Mouse (Mus musculus): Measurements from ENCODE around the gene Ccdc167. TPM values are rescaled to one million over a fixed set of nuclear protein-coding genes. Genes with fewer than 3 reads are reported as not detected.

Ccdc167 gene
- polyA plus RNA-seq, 1 experiment: 7.7 TPM

DNA sequence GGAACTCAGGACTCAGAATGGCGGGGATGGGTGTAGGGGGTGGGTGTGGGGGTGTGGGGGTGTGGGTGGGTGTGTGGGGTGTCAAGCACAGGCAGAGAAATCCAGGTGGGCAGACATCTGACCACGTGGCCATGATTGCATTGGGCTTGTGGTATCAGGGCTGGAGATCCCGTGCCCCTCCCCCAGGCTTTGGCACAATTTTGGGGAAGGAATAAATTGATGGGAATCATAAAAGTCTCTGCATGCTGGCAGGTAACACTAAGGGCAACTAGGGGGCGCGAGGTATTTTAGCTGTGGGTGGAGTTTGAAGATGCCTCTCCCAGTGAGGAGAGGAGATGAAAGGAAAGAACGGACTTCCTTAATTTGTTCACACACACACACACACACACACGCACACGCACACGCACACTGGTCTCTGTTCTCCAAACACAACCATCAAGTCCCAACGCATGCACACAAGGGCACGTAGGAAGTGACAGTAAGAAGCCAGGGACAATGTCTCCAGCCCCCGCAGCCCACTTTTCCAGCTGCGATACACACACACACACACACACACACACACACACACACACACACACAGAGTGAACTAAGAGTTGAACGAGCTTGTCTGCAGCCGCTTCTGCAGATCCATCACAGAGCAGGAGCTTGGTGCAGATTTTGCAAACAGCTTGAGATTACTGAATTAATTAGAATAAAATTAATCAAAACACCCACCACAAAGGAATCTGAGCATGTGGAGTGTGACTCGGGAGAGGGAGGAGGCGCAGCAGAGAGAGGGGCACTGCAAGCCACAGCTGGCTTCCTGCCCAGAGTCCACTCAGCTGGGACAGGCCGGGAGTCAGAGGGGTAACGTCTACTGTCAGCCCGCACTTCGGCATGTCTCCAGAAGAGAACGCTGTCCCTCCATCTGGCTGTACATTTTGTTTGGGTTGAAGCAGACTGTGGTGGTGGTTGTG lies 21.3 kb upstream of the Ccdc167 start:
- H3K4me3 ChIP-seq (replicated peaks; ENCODE audit: extremely low read depth, low read depth, low read length): no peak overlapping the region
- DNase-seq: no peak
- no peaks in the 10 kb centered on the region for H3K4me1 ChIP-seq (ENCODE audit: control insufficient read depth, insufficient read depth, low read length)
- 18% methylated on average over 22 of the region's 22 CpGs for WGBS
- no peak for TF ChIP-seq POLR2A (IDR thresholded peaks at IDR 0.05; ENCODE audit: borderline replicate concordance, extremely low read depth, low read depth, low read length)
- no peak for TF ChIP-seq CTCF (IDR thresholded peaks at IDR 0.05; ENCODE audit: insufficient read depth, low read length)

DNA sequence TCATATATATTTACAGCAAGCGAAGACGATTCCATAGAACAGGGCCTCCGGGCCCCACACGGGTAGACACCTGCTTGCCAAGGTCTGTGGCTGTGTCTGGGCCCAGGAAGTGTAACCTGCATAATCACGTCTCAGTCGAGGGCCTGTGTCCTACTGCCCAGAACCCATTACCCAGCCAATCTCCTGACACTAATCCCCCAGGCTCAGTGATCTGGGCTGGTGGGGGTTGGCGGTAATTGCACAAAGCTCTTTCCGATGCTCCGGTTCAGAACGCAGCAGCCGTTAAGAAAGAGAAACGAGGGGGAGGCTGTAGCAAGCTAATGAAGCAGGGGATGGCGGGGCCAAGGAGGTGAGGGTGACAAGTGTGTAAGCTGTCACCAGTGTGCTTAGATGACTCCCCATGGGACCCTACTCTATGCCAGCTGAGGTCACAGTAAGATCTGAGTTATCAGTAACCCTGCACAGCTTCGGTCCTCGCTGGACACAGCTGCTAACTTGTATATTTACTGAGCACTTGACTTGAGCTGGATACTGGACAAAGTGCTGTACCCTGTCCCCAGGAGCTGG lies 19.7 kb upstream of the Ccdc167 start:
- 63% methylated on average over 15 of the region's 15 CpGs for WGBS
- Histone ChIP-seq H3K4me3 (replicated peaks; ENCODE audit: extremely low read depth, low read depth, low read length) (no peak overlapping the region), H3K4me1 (ENCODE audit: control insufficient read depth, insufficient read depth, low read length) (no peaks in the 10 kb centered on the region)
- DNase-seq: no peak
- TF ChIP-seq POLR2A (IDR thresholded peaks at IDR 0.05; ENCODE audit: borderline replicate concordance, extremely low read depth, low read depth, low read length) (no peak), CTCF (IDR thresholded peaks at IDR 0.05; ENCODE audit: insufficient read depth, low read length) (no peak)

DNA sequence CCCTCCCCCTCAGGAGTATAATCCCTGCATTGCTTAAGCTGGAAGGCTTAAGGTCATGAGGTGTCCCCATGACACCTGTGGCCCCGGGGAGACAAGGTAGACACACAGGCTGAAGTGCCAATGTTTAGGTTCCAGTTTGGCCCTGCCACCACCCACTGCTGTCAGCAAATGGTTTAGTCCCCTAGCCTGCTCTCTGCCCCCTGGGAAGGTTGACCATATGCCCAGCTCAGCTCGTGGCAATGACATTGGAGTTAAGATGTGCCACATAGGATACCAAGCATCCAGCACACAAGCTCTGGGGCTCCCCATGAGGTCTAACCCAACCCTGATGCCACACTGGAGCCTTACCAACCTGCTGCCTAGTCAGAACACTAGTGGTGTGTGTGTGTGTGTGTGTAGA lies 15.7 kb upstream of the Ccdc167 start:
- 74% methylated on average over 2 of the region's 2 CpGs for WGBS
- no peak for DNase-seq
- no peak for TF ChIP-seq CTCF (IDR thresholded peaks at IDR 0.05; ENCODE audit: insufficient read depth, low read length)
- TF ChIP-seq POLR2A (IDR thresholded peaks at IDR 0.05; ENCODE audit: borderline replicate concordance, extremely low read depth, low read depth, low read length): no peak
- H3K4me3 ChIP-seq (replicated peaks; ENCODE audit: extremely low read depth, low read depth, low read length): no peak overlapping the region
- H3K4me1 ChIP-seq (ENCODE audit: control insufficient read depth, insufficient read depth, low read length): no peaks in the 10 kb centered on the region

DNA sequence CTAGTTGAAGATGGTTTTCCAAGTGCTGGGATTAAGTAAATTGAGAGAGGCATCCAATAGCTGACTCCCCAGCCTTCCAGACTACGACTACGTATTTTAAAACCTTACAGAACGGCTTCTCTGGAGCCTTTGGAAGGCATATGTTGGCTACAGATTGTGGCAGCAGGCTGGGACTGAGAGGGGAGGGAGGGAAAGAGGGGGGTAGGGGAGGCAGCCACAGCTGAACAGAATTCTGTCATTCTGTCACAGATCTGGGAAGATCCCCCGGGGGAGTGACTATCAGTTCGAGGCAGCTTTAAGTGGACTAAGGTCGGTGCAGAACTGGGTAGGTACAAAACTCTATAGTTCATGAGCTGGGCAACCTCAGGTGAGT lies 15.1 kb upstream of the Ccdc167 start:
- Histone ChIP-seq H3K4me3 (replicated peaks; ENCODE audit: extremely low read depth, low read depth, low read length) (no peak overlapping the region), H3K4me1 (ENCODE audit: control insufficient read depth, insufficient read depth, low read length) (no peaks in the 10 kb centered on the region)
- WGBS: 72% methylated on average over 6 of the region's 6 CpGs
- DNase-seq: no peak
- TF ChIP-seq POLR2A (IDR thresholded peaks at IDR 0.05; ENCODE audit: borderline replicate concordance, extremely low read depth, low read depth, low read length): no peak

DNA sequence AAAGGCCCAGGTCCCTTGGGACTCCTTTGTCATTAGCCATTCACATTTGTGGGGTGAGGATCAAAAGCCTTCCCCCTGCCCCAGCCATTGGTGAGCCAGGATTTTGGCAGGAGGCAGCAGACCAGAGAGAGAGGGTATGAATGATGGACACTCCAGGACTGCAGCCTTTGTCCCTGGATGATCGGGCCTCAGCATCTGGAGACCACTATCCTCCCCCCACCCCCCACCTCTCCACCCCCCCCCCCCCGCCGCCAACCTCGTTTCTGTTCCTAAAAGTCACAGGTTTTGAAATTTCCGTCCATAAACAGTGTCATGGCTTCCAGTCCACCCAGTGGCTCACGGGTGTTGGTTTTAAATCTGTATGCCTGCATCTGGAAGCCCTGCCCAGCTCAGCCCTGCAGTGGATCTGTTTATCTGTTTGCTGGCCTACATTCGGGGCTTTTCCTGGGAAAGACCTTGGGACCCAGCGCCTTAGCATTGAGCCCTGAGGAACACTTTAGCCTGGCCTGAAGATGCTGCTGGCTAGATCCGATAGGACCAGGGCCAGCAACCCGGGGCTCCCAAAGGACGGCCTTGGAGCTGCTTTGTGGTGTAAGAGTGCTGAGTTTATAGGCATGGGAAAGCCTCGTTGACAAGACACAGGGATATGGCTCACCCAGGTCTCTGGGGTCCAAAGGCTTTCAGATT lies 14.6 kb upstream of the Ccdc167 start:
- TF ChIP-seq CTCF (IDR thresholded peaks at IDR 0.05; ENCODE audit: insufficient read depth, low read length): no peak
- no peak for TF ChIP-seq POLR2A (IDR thresholded peaks at IDR 0.05; ENCODE audit: borderline replicate concordance, extremely low read depth, low read depth, low read length)
- H3K4me1 ChIP-seq (ENCODE audit: control insufficient read depth, insufficient read depth, low read length): no peaks in the 10 kb centered on the region
- 57% methylated on average over 12 of the region's 12 CpGs for WGBS
- H3K4me3 ChIP-seq (replicated peaks; ENCODE audit: extremely low read depth, low read depth, low read length): no peak overlapping the region
- no peak for DNase-seq

DNA sequence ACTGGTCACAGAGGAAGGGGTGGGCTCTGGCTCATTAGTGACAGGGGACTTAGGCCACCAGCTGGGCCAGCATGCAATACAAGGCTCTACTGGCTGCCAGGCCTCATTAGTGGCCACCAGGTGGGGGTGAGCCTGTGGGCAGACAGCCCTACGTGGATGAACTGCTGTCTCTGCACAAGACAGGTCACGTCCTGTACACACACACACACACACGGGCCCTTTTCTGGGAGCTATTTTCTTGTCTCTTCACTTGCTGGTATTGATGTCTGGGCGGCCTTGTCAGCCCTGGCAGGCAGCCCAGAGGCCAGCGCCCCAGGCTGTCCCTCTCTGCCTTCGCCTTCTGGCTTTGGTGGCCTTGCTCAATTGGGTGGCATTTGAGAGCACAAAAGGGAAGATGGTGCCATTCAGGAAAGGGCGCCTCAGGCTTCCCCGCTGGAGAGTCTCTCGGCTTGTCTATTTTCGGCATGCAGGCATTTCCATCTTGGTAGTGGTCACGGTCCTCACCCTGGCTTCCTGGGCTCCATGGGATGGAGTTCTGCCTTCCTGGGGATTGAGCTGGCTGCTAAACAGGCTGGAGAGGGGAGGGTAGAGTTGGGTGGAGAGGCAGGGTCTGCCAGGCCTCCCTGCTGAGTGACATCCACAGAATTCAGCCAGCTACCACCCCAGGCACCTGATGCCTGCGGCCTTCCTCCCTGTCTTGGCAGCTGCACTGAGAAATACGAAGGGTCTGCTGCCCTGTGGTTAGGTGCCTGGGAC lies 13.8 kb upstream of the Ccdc167 start:
- 63% methylated on average over 13 of the region's 13 CpGs for WGBS
- Histone ChIP-seq H3K4me3 (replicated peaks; ENCODE audit: extremely low read depth, low read depth, low read length) (no peak overlapping the region), H3K4me1 (ENCODE audit: control insufficient read depth, insufficient read depth, low read length) (no peaks in the 10 kb centered on the region)
- no peak for TF ChIP-seq POLR2A (IDR thresholded peaks at IDR 0.05; ENCODE audit: borderline replicate concordance, extremely low read depth, low read depth, low read length)
- TF ChIP-seq CTCF (IDR thresholded peaks at IDR 0.05; ENCODE audit: insufficient read depth, low read length): no peak
- DNase-seq: no peak

DNA sequence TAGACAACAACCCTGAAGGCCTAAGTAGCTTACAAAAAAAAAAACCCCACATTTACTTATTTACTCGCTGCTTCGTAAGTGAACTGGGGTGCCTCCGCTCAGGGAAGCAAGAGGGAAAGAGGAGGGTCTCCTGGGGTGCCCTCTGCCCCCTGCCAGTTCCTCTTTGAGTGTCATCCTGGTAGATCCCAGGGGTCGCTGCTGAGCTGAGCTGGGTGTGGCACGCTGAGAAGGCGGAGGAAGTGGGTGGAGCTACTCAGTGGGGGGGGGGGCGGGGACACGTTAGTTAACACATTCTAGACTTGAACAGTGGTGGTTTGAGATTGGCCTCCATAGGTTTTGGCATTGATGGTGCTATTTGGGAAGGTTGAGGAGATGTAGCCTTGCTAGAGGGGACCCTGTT lies 11.2 kb upstream of the Ccdc167 start:
- no peak for DNase-seq
- TF ChIP-seq POLR2A (IDR thresholded peaks at IDR 0.05; ENCODE audit: borderline replicate concordance, extremely low read depth, low read depth, low read length) (no peak), CTCF (IDR thresholded peaks at IDR 0.05; ENCODE audit: insufficient read depth, low read length) (no peak)
- H3K4me1 ChIP-seq (ENCODE audit: control insufficient read depth, insufficient read depth, low read length): no peaks in the 10 kb centered on the region
- no peak overlapping the region for H3K4me3 ChIP-seq (replicated peaks; ENCODE audit: extremely low read depth, low read depth, low read length)
- WGBS: 52% methylated on average over 8 of the region's 8 CpGs

DNA sequence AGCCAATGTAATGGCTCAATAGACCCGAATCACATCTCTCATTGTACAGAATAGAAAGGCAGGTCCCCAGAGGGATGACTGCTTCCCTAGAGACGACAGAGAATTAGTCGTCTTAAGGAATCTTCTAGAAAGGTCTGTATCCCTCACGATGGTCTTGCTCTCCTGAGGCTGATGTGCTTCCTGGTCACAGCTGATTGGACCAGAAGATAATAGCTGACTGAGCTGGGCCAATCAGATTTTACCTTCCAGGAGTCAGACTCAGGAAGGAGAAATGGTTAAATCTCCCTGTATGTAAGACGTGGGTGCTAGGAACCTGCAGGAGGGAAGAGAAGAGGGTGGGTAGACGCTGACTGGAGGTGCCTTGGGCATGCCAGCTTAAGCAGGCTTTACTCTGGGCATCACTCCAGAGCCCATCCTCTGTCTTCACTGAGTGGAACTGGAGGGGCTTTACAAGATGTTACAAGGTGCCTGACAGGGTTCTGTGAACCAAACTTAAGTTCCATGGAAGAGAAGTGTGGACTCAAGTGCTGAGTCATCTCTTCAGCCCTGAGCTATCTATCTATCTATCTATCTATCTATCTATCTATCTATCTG lies 8.3 kb upstream of the Ccdc167 start:
- Histone ChIP-seq H3K4me3 (replicated peaks; ENCODE audit: extremely low read depth, low read depth, low read length) (no peak overlapping the region), H3K4me1 (ENCODE audit: control insufficient read depth, insufficient read depth, low read length) (no peaks in the 10 kb centered on the region)
- no peak for TF ChIP-seq POLR2A (IDR thresholded peaks at IDR 0.05; ENCODE audit: borderline replicate concordance, extremely low read depth, low read depth, low read length)
- no peak for TF ChIP-seq CTCF (IDR thresholded peaks at IDR 0.05; ENCODE audit: insufficient read depth, low read length)
- WGBS: 59% methylated on average over 6 of the region's 6 CpGs
- no peak for DNase-seq

DNA sequence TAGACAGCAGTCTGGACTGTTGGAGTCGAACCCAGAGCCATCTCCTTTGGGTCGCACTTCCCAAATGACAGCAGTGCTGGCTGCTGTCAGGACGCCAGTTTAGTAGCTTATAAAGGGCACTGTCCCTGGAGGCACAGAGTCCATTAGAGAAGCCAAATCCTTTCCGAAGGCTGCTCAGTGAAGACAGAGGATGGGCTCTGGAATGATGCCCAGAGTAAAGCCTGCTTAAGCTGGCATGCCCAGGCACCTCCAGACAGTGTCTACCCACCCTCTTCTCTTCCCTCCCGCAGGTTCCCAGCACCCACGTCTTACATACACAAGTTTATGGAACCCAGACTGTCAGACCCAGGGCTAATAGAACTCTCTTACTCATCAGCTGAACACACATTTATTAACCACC lies 7.8 kb upstream of the Ccdc167 start:
- no peak for DNase-seq
- TF ChIP-seq POLR2A (IDR thresholded peaks at IDR 0.05; ENCODE audit: borderline replicate concordance, extremely low read depth, low read depth, low read length): no peak
- TF ChIP-seq CTCF (IDR thresholded peaks at IDR 0.05; ENCODE audit: insufficient read depth, low read length): no peak
- H3K4me3 ChIP-seq (replicated peaks; ENCODE audit: extremely low read depth, low read depth, low read length): no peak overlapping the region
- 58% methylated on average over 6 of the region's 6 CpGs for WGBS
- no peaks in the 10 kb centered on the region for H3K4me1 ChIP-seq (ENCODE audit: control insufficient read depth, insufficient read depth, low read length)
